Mouse (Mus musculus): ENCODE data around the gene Naaladl1. TPM values are rescaled to one million over a fixed set of nuclear protein-coding genes. Genes with fewer than 3 reads are reported as not detected.
A peak's percentile ranks its signal among the peaks of the same experiment; 100 is the strongest.

Gene Naaladl1
- total and polyA plus RNA-seq, 2 experiments from 2014 or later: 0.14 to 0.51 TPM

DNA sequence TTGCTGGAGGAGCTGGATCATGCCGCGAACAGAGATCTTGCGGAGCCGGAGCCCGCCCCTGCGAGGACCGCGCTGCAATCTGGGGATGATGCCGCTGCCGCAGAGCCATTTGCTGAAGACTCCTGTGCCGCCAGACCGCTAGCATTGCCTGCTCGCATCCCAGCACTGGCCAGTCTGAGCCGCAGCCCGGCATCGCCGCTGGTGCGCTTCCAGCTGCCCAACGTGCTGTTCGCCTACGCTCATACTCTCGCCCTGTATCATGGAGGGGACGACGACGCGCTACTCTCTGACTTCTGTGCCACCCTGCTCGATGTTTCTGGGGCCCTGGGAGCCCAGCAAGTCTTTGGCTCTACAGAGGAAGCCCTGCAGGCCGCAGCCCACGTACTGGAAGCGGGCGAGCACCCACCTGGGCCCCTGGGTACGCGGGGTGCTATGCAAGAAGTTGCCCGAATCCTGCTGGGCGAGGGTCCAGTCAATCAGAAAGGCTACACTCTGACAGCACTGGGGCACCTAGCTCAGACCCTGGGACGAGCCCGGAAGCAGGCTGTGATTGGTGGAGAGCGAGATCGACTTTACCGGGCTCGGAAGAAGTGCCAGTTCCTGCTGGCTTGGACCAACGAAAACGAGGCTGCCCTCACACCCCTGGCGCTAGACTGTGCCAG lies 43.8 kb upstream of the Naaladl1 start:
- DNase-seq (peak; percentile 28), ATAC-seq (peak; percentile 3)
- Histone ChIP-seq H3K4me2 (ENCODE audit: low read depth) (peak overlapping the region; percentile 99), H3K9me3 (ENCODE audit: low read length) (no peaks in the 10 kb centered on the region), H3K27ac (ENCODE audit: low read depth, low read length) (peak overlapping the region; percentile 86), H3K27me3 (ENCODE audit: insufficient read depth, low read length) (no peaks in the 10 kb centered on the region), H3K9ac (peak overlapping the region; percentile 93), H3K36me3 (ENCODE audit: insufficient read depth) (0 out of 2 replicates have a peak, but pooled peaks cover 5% of the 10 kb centered on the region), H3K4me3 (ENCODE audit: low read depth, low read length) (peak overlapping the region; percentile 57), H3K4me1 (ENCODE audit: insufficient read depth) (peaks cover 19% of the 10 kb centered on the region)
- WGBS: 2% methylated on average over 44 of the region's 44 CpGs
- TF ChIP-seq CTCF (IDR thresholded peaks at IDR 0.05; ENCODE audit: low read depth): no peak

DNA sequence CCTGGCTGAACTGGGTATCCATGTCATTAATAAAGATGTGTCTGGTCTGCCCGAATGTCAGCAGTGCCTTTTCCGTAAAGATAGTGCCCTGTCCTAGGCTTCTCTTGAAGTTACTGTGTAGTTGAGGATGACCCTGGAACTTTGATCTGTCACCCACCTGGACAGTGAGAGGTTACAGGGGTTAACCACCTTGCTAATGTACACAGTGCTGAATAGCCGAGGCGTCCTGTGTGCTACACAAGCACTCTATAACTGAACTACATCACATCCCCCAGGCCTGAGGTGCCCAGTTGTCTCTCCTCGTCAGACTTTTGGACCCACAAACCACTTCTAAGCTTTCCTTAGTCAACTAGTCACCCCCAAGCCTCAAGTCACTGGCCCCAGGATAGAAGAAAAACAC lies 43.2 kb upstream of the Naaladl1 start:
- H3K9ac ChIP-seq: peak overlapping the region; percentile 93
- peaks cover 19% of the 10 kb centered on the region for H3K4me1 ChIP-seq (ENCODE audit: insufficient read depth)
- H3K4me2 ChIP-seq (ENCODE audit: low read depth): peak overlapping the region; percentile 99
- H3K27me3 ChIP-seq (ENCODE audit: insufficient read depth, low read length): no peaks in the 10 kb centered on the region
- ATAC-seq: no peak
- H3K27ac ChIP-seq (ENCODE audit: low read depth, low read length): no peak overlapping the region
- H3K36me3 ChIP-seq (ENCODE audit: insufficient read depth): 0 out of 2 replicates have a peak, but pooled peaks cover 5% of the 10 kb centered on the region
- TF ChIP-seq CTCF (IDR thresholded peaks at IDR 0.05; ENCODE audit: low read depth): no peak
- no peaks in the 10 kb centered on the region for H3K9me3 ChIP-seq (ENCODE audit: low read length)
- WGBS: 72% methylated on average over 5 of the region's 5 CpGs
- DNase-seq: no peak
- peak overlapping the region; percentile 57 for H3K4me3 ChIP-seq (ENCODE audit: low read depth, low read length)

DNA sequence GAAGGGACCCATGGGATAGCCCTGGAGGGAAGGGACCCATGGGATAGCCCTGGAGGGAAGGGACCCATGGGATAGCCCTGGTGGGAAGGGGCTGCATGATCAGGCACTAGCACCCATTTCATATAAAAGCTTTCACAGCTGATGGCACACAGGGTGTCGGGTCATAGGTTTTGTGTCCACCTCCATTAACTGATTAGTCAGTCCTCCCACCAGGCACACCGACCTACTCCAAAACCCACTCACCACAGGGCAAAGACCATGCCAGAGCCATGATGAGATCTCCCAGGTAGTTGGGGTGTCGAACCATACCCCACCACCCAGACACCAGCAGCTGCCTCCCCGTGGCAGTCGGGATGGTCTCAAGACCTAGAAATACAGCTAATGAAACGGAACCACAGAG lies 42.5 kb upstream of the Naaladl1 start:
- Histone ChIP-seq H3K36me3 (ENCODE audit: insufficient read depth) (0 out of 2 replicates have a peak, but pooled peaks cover 5% of the 10 kb centered on the region), H3K27me3 (ENCODE audit: insufficient read depth, low read length) (no peaks in the 10 kb centered on the region), H3K4me1 (ENCODE audit: insufficient read depth) (peaks cover 22% of the 10 kb centered on the region), H3K9me3 (ENCODE audit: low read length) (no peaks in the 10 kb centered on the region), H3K4me3 (ENCODE audit: low read depth, low read length) (no peak overlapping the region), H3K27ac (ENCODE audit: low read depth, low read length) (no peak overlapping the region), H3K4me2 (ENCODE audit: low read depth) (no peak overlapping the region), H3K9ac (no peak overlapping the region)
- 98% methylated on average over 6 of the region's 6 CpGs for WGBS
- ATAC-seq (no peak), DNase-seq (no peak)
- TF ChIP-seq CTCF (IDR thresholded peaks at IDR 0.05; ENCODE audit: low read depth): no peak

DNA sequence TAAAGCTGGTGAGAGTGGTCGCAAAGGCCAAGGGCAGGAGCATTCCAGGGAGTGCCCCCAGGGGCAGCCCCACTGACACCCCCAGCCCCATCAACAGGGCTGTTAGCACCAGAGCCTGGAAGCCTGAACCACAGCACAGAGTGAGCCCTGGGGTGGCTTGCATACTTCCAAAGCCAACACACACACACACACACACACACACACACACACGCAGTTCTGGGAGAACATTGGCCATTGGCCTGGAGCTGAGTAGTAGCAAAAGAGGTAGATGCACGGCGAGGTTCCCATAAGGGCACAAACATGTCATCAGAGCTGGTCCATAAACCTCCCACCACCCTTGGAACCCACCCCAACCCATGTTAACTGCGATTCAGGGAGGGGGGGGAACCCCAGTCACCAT lies 39.0 kb upstream of the Naaladl1 start:
- no peaks in the 10 kb centered on the region for H3K9me3 ChIP-seq (ENCODE audit: low read length)
- H3K4me1 ChIP-seq (ENCODE audit: insufficient read depth): peaks cover 23% of the 10 kb centered on the region
- H3K4me2 ChIP-seq (ENCODE audit: low read depth): peak overlapping the region; percentile 95
- peak overlapping the region; percentile 79 for H3K9ac ChIP-seq
- no peaks in the 10 kb centered on the region for H3K27me3 ChIP-seq (ENCODE audit: insufficient read depth, low read length)
- H3K36me3 ChIP-seq (ENCODE audit: insufficient read depth): peaks cover 29% of the 10 kb centered on the region
- TF ChIP-seq CTCF (IDR thresholded peaks at IDR 0.05; ENCODE audit: low read depth): no peak
- 37% methylated on average over 5 of the region's 5 CpGs for WGBS
- ATAC-seq (0 out of 2 replicates have a peak, but pooled peaks have one; percentile 0), DNase-seq (no peak)
- H3K4me3 ChIP-seq (ENCODE audit: low read depth, low read length): peak overlapping the region; percentile 64
- H3K27ac ChIP-seq (ENCODE audit: low read depth, low read length): peak overlapping the region; percentile 87

DNA sequence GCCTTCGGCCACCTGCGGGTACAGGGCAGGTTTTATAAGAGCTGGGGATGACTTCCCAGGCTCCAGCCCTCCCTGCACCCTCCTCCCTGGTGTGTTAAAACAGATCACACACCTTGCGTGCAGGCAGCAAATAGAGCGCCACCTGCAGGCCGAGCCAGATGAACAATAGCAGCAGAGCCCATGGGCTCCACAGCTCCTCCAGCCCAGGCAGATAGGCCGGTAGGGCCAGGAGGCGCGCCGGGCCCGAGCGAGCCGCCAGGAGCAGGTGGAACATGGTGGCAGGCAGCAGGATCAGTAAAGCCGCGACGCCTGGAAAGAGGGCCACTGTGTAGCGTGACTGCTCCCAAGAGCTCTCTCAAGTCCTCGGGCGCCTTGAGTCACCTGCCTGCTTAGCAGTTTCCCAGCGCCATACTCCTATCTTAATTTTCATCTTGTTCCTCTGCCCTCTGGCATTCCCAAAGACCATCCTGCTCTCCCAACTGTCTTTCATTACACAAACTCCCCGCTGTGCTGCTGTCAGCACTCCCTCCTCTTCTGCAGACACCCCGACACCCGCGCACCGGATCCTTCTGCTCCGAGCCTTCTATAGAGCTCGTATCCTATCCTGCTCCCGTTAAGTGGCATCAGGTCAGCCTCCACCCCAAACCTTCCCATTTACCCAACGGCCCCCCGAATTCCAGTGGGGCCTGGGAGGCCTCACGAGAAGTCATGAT lies 38.4 kb upstream of the Naaladl1 start:
- Histone ChIP-seq H3K27ac (ENCODE audit: low read depth, low read length) (peak overlapping the region; percentile 87), H3K27me3 (ENCODE audit: insufficient read depth, low read length) (no peaks in the 10 kb centered on the region), H3K4me1 (ENCODE audit: insufficient read depth) (peaks cover 18% of the 10 kb centered on the region), H3K36me3 (ENCODE audit: insufficient read depth) (peaks cover 29% of the 10 kb centered on the region), H3K4me3 (ENCODE audit: low read depth, low read length) (peak overlapping the region; percentile 64), H3K9me3 (ENCODE audit: low read length) (no peaks in the 10 kb centered on the region), H3K9ac (peak overlapping the region; percentile 79), H3K4me2 (ENCODE audit: low read depth) (peak overlapping the region; percentile 95)
- WGBS: under 1% methylated on average over 30 of the region's 30 CpGs
- peak; percentile 90 for DNase-seq
- peak; percentile 94 for TF ChIP-seq CTCF (IDR thresholded peaks at IDR 0.05; ENCODE audit: low read depth)
- ATAC-seq: peak; percentile 85

DNA sequence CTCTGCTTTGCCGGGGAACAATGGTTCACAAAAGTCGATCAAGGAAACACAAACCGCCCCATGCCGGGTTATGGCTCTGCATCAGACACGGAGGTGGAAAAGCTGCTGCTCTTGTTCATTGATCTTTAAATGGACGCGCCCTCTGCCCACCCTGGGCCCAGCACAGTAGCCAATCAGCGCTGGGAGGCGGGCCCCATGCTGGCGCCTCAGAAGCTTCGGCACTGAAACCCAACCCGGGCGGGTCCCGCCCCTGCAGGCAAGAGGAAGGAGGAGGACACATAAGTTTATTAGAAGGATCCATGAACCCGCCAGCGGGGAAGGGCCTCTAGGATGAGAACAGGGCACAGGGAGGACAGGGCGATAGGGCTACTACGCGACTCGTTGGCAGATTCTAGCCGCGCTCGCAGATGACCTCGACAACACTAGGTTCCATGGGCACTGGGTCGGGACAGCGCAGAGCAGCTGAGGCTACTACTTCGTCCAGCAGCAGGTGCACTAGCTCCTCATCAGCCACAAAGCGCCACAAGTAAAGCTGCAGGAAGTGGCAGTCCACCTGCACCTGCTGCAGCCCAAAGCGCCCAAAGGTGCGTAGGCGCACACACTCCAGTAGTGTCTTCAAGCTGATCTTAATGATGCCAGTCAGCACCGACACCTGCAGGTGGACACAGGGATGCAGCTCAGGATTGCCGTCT lies 37.7 kb upstream of the Naaladl1 start, which contains the start of gene Tm7sf2:
Tm7sf2 (minus strand) TSS at position 650 of the 692 bp plus-strand sequence.
- H3K4me3 ChIP-seq (ENCODE audit: low read depth, low read length): peak within 1 kb of the TSS; percentile 64
- no peak for TF ChIP-seq CTCF (IDR thresholded peaks at IDR 0.05; ENCODE audit: low read depth)

More for the DNA sequence above, 37.7 kb upstream of the Naaladl1 start, which contains the start of gene Tm7sf2:
- peaks cover 29% of the 10 kb centered on the region for H3K36me3 ChIP-seq (ENCODE audit: insufficient read depth)
- ATAC-seq (peak; percentile 93), DNase-seq (peak; percentile 92)
- H3K27ac ChIP-seq (ENCODE audit: low read depth, low read length): peak within 1 kb of the TSS; percentile 87
- WGBS: 8% methylated on average over 33 of the region's 33 CpGs
- H3K9ac ChIP-seq: peak within 1 kb of the TSS; percentile 79
- H3K4me2 ChIP-seq (ENCODE audit: low read depth): peak within 1 kb of the TSS; percentile 95
- no peaks in the 10 kb centered on the region for H3K27me3 ChIP-seq (ENCODE audit: insufficient read depth, low read length)
- no peaks in the 10 kb centered on the region for H3K9me3 ChIP-seq (ENCODE audit: low read length)
- H3K4me1 ChIP-seq (ENCODE audit: insufficient read depth): peaks cover 14% of the 10 kb centered on the region; the same call in 1 of the 2 replicates

All from forebrain, postnatal 0 days (tissue).